Mouse (Mus musculus) myocyte (in vitro differentiated cells): ENCODE measurements around the gene Naxd. TPM values are rescaled to one million over a fixed set of nuclear protein-coding genes. Genes with fewer than 3 reads are reported as not detected.
A peak's percentile ranks its signal among the peaks of the same experiment; 100 is the strongest.

Experiments used
- H3K27me3 ChIP-seq: one replicate; pipeline ENCODE4 v1.6.1; 2011; ENCODE audit not compliant: control insufficient read depth, insufficient read depth, insufficient read length
- H3K36me3 ChIP-seq: one replicate; pipeline ENCODE4 v1.6.1; 2011; ENCODE audit not compliant: control insufficient read depth, insufficient read depth
- H3K4me2 ChIP-seq: one replicate; pipeline ENCODE4 v1.6.1; 2011; ENCODE audit warnings: low read depth, control low read depth
- H3K4me3 ChIP-seq: one replicate; pipeline ENCODE4 v1.5.1; 2011; ENCODE audit warnings: mild to moderate bottlenecking, control low read depth, moderate library complexity
- H3K79me2 ChIP-seq: one replicate; pipeline ENCODE4 v1.6.1; 2011; ENCODE audit not compliant: control insufficient read depth, insufficient read depth
- H3ac ChIP-seq: one replicate; pipeline ENCODE4 v1.6.1; 2011; ENCODE audit not compliant: control insufficient read depth, insufficient read length
- CEBPB ChIP-seq: IDR thresholded peaks from 2 replicates; pipeline ENCODE4 v1.6.1; 2011; ENCODE audit warnings: mild to moderate bottlenecking, moderate library complexity; ENCODE audit not compliant: poor library complexity, insufficient read depth, severe bottlenecking
- E2F4 ChIP-seq: IDR thresholded peaks from one replicate; pipeline ENCODE4 v1.6.1; 2011; ENCODE audit warnings: mild to moderate bottlenecking, control low read depth, moderate library complexity; ENCODE audit not compliant: insufficient read depth
- MAX ChIP-seq: IDR thresholded peaks from one replicate; pipeline ENCODE4 v1.6.1; 2011; ENCODE audit warnings: low read depth, mild to moderate bottlenecking, control low read depth
- MYOD1 ChIP-seq, 3 experiments: IDR thresholded peaks; one replicate each; pipeline ENCODE4 v1.6.1; 2011; ENCODE audit warnings: control low read depth in 2 of 3, low read depth in 2 of 3, mild to moderate bottlenecking in 2 of 3, moderate library complexity in 1 of 3; ENCODE audit not compliant: insufficient read length in 2 of 3, control insufficient read depth in 1 of 3
- MYOG ChIP-seq, 3 experiments: IDR thresholded peaks; one replicate each; pipeline ENCODE4 v1.6.1; 2011; ENCODE audit warnings: control low read depth in 2 of 3, low read depth in 2 of 3, mild to moderate bottlenecking in 2 of 3; ENCODE audit not compliant: insufficient read length in 2 of 3, control insufficient read depth in 1 of 3, insufficient read depth in 1 of 3
- POLR2A ChIP-seq: IDR thresholded peaks from one replicate; pipeline ENCODE4 v1.6.1; 2011; ENCODE audit warnings: low read depth, mild to moderate bottlenecking, control low read depth, moderate library complexity; ENCODE audit not compliant: insufficient read length
- POLR2AphosphoS2 ChIP-seq: IDR thresholded peaks from one replicate; pipeline ENCODE4 v1.6.1; 2011; ENCODE audit warnings: low read depth, control low read depth; ENCODE audit not compliant: insufficient read length
- REST ChIP-seq: IDR thresholded peaks from one replicate; pipeline ENCODE4 v1.6.1; 2011; ENCODE audit warnings: mild to moderate bottlenecking, control low read depth, moderate library complexity; ENCODE audit not compliant: insufficient read depth, insufficient read length
- SRF ChIP-seq: IDR thresholded peaks from one replicate; pipeline ENCODE4 v1.6.1; 2011; ENCODE audit warnings: low read depth; ENCODE audit not compliant: control insufficient read depth, insufficient read length
- TCF12 ChIP-seq: IDR thresholded peaks from one replicate; pipeline ENCODE4 v1.6.1; 2011; ENCODE audit warnings: mild to moderate bottlenecking, control low read depth; ENCODE audit not compliant: poor library complexity, insufficient read depth, severe bottlenecking
- TCF3 ChIP-seq: IDR thresholded peaks from one replicate; pipeline ENCODE4 v1.6.1; 2011; ENCODE audit warnings: low read depth, control low read depth; ENCODE audit not compliant: insufficient read length
- USF1 ChIP-seq: IDR thresholded peaks from one replicate; pipeline ENCODE4 v1.6.1; 2011; ENCODE audit warnings: low read depth, mild to moderate bottlenecking, control low read depth, moderate library complexity
- polyA plus RNA-seq: library from polyadenylated mRNA; unstranded; fragments of >200 nt; fragmentation: generic; extraction: Trizol; gene quantifications from one replicate; pipeline ENCODE4 v1.2.1, GENCODE M21; 2012; ENCODE audit warnings: missing spikeins

The Naxd gene
- polyA plus RNA-seq, 1 experiment, result 89.2 TPM

GRCm38 (mm10) chr8:11554799-11555719 lies 57.8 kb downstream of the Naxd start, which contains the start of gene Ing1:
Gene Ing1 (plus strand): TSS chr8:11555571.
- no peaks in the 10 kb centered on the region for H3K36me3 ChIP-seq
- peaks cover 19% of the 10 kb centered on the region for H3K79me2 ChIP-seq
- H3ac ChIP-seq, result peak within 1 kb of the TSS; percentile 72
- peak within 1 kb of the TSS; percentile 84 for H3K4me2 ChIP-seq
- no peaks in the 10 kb centered on the region for H3K27me3 ChIP-seq
- peak within 1 kb of the TSS; percentile 73 for H3K4me3 ChIP-seq
- TF ChIP-seq MYOD1 (IDR thresholded peaks at IDR 0.05; ENCODE audit: control insufficient read depth in 1 of 3, insufficient read length in 2 of 3, low read depth in 2 of 3) (peak in 1 of 3 experiments; percentile 46), MYOG (IDR thresholded peaks at IDR 0.05; ENCODE audit: control insufficient read depth in 1 of 3, insufficient read depth in 1 of 3, insufficient read length in 2 of 3, low read depth in 2 of 3) (peak in 1 of 3 experiments; percentile 3), E2F4 (peak; percentile 51), SRF (peak; percentile 36), POLR2AphosphoS2 (peak; percentile 69), CEBPB (no peak), POLR2A (peak; percentile 74), REST (no peak)

GRCm38 (mm10) chr8:11555720-11556591 lies 58.6 kb downstream of the Naxd start:
- TF ChIP-seq USF1, result no peak
- TF ChIP-seq MYOD1 (IDR thresholded peaks at IDR 0.05; ENCODE audit: control insufficient read depth in 1 of 3, insufficient read length in 2 of 3, low read depth in 2 of 3), result peak in 1 of 3 experiments; percentile 7
- peak; percentile 78 for TF ChIP-seq POLR2A
- TF ChIP-seq TCF3, result no peak
- no peak for TF ChIP-seq MAX
- peak; percentile 11 for TF ChIP-seq SRF
- peak in 1 of 3 experiments; percentile 1 for TF ChIP-seq MYOG (IDR thresholded peaks at IDR 0.05; ENCODE audit: control insufficient read depth in 1 of 3, insufficient read depth in 1 of 3, insufficient read length in 2 of 3, low read depth in 2 of 3)
- TF ChIP-seq POLR2AphosphoS2, result peak; percentile 88
- TF ChIP-seq CEBPB, result no peak
- no peak for TF ChIP-seq E2F4
- no peak for TF ChIP-seq REST
- no peak for TF ChIP-seq TCF12
- Histone ChIP-seq H3K4me3 (peak overlapping the region; percentile 73), H3K79me2 (peaks cover 28% of the 10 kb centered on the region), H3K27me3 (no peaks in the 10 kb centered on the region), H3K4me2 (peak overlapping the region; percentile 84), H3K36me3 (no peaks in the 10 kb centered on the region), H3ac (peak overlapping the region; percentile 72)

DNA sequence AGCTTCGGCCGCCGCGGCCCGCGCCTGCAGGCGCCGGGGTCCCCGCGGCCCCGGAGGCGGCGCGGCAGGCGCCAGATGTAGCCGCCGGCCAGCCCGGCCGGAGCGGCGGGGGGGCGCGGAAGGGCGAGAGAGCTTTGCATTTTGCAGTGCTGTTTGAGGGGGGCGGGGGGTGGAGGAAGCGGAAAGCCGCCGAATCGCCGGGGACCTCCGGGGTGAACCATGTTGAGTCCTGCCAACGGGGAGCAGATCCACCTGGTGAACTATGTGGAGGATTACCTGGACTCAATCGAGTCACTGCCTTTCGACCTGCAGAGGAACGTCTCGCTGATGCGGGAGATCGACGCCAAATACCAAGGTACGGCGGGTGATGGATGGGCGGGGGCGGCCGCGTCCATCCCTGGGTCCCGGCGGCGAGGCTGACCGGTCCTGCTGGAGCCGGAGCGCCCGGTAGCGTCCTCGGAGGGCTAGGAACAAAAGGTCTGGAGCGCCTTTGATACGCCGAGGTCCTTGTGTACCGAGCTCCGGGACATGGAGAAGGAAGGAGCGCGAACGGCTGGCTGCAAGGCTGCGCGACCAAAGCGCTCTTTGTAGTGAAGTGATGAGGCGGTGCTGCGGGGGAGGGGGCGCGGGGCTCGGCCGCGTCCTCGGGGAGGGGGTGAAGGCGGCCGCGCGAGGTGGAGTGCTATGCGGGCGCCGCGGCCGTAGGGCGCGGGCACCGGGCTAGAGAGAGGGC lies 59.6 kb downstream of the Naxd start:
- no peak for TF ChIP-seq MAX
- TF ChIP-seq E2F4, result no peak
- TF ChIP-seq MYOD1 (IDR thresholded peaks at IDR 0.05; ENCODE audit: control insufficient read depth in 1 of 3, insufficient read length in 2 of 3, low read depth in 2 of 3), result no peak
- TF ChIP-seq REST, result no peak
- no peak for TF ChIP-seq USF1
- TF ChIP-seq TCF3, result no peak
- no peak for TF ChIP-seq CEBPB
- TF ChIP-seq TCF12, result no peak
- no peak for TF ChIP-seq MYOG (IDR thresholded peaks at IDR 0.05; ENCODE audit: control insufficient read depth in 1 of 3, insufficient read depth in 1 of 3, insufficient read length in 2 of 3, low read depth in 2 of 3)
- TF ChIP-seq SRF, result no peak
- TF ChIP-seq POLR2AphosphoS2, result no peak
- no peak for TF ChIP-seq POLR2A
- peak overlapping the region; percentile 72 for H3ac ChIP-seq
- peak overlapping the region; percentile 73 for H3K4me3 ChIP-seq
- peak overlapping the region; percentile 82 for H3K4me2 ChIP-seq
- H3K79me2 ChIP-seq, result peaks cover 37% of the 10 kb centered on the region
- no peaks in the 10 kb centered on the region for H3K36me3 ChIP-seq
- H3K27me3 ChIP-seq, result no peaks in the 10 kb centered on the region

DNA sequence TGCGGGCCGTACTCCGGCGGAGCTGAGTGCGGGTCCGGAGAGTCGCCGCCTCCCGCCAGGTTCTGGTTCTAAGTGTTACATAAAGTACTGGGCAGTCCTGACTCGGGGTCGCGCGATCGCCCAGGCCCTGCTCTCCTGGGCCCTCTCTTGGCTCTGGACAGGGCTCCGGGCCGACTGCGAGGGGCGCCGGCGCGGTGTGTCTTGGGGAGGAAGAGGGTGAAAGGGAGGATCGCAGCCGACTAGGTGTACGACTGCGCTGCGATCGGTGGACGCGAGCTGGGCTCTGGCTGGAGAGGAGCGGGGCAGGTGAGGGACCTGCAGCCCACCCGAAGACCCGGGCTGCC lies 60.1 kb downstream of the Naxd start:
- H3ac ChIP-seq, result peak overlapping the region; percentile 72
- no peaks in the 10 kb centered on the region for H3K36me3 ChIP-seq
- peak overlapping the region; percentile 73 for H3K4me3 ChIP-seq
- H3K4me2 ChIP-seq, result peak overlapping the region; percentile 82
- peaks cover 39% of the 10 kb centered on the region for H3K79me2 ChIP-seq
- no peaks in the 10 kb centered on the region for H3K27me3 ChIP-seq
- TF ChIP-seq MYOD1 (IDR thresholded peaks at IDR 0.05; ENCODE audit: control insufficient read depth in 1 of 3, insufficient read length in 2 of 3, low read depth in 2 of 3) (no peak), MYOG (IDR thresholded peaks at IDR 0.05; ENCODE audit: control insufficient read depth in 1 of 3, insufficient read depth in 1 of 3, insufficient read length in 2 of 3, low read depth in 2 of 3) (no peak), SRF (no peak), POLR2A (no peak), TCF12 (no peak), USF1 (no peak), POLR2AphosphoS2 (no peak)
